Mouse (Mus musculus): ENCODE results near the gene Myl6b. TPM values are rescaled to one million over a fixed set of nuclear protein-coding genes. Genes with fewer than 3 reads are reported as not detected.

Gene Myl6b
- total and polyA plus RNA-seq, 3 experiments, result 0.39 to 3.9 (median 2.5) TPM

- dilution Hi-C loops (cut with MboI; ENCODE audit: extremely low pct_ligation_motif_present, extremely low pct_unique_long_range_greater_than_20kb, low sequenced_read_pairs), result no loop called here
- H3K4me1 ChIP-seq (ENCODE audit: control insufficient read depth in 1 of 2, insufficient read depth in 2 of 2), result peaks cover 6 to 28% of the 10 kb centered on the region in 2 experiments
- TF ChIP-seq RCOR1 (conservative IDR thresholded peaks at IDR 0.05; ENCODE audit: low read depth, low read length) (no peak), SMC3 (IDR thresholded peaks at IDR 0.05; ENCODE audit: low read depth, low read length) (peak; percentile 24; the same call in 1 of the 2 replicates), ELF1 (IDR thresholded peaks at IDR 0.05; ENCODE audit: low read depth, low read length) (peak; percentile 39; the same call in 1 of the 2 replicates), MEF2A (IDR thresholded peaks at IDR 0.05; ENCODE audit: borderline replicate concordance, low read depth, low read length) (no peak), CTCF (conservative IDR thresholded peaks at IDR 0.05 in 1 of 2, IDR thresholded peaks at IDR 0.05 in 1 of 2; ENCODE audit: low read depth in 2 of 2, low read length in 2 of 2) (peak in 1 of 2 experiments; percentile 59; a peak in 2 of 4 replicates), ETS1 (conservative IDR thresholded peaks at IDR 0.05; ENCODE audit: low read depth, low read length) (no peak), CHD2 (IDR thresholded peaks at IDR 0.05; ENCODE audit: low read length) (no peak), EP300 (IDR thresholded peaks at IDR 0.05; ENCODE audit: low read length) (no peak), MAFK (IDR thresholded peaks at IDR 0.05; ENCODE audit: insufficient replicate concordance, low read length) (no peak), JUN (IDR thresholded peaks at IDR 0.05; ENCODE audit: insufficient read depth, low read depth, low read length) (no peak), GABPA (IDR thresholded peaks at IDR 0.05; ENCODE audit: insufficient replicate concordance, low read depth, low read length) (no peak), MAZ (IDR thresholded peaks at IDR 0.05; ENCODE audit: low read depth, low read length) (no peak), USF2 (conservative IDR thresholded peaks at IDR 0.05; ENCODE audit: low read depth, low read length) (no peak), MYC (IDR thresholded peaks at IDR 0.05; ENCODE audit: low read depth, low read length) (no peak), CHD1 (IDR thresholded peaks at IDR 0.05; ENCODE audit: low read depth, low read length) (no peak), E2F4 (IDR thresholded peaks at IDR 0.05; ENCODE audit: insufficient replicate concordance, low read depth, low read length) (no peak), SIN3A (IDR thresholded peaks at IDR 0.05; ENCODE audit: low read length) (no peak), JUND (conservative IDR thresholded peaks at IDR 0.05; ENCODE audit: low read depth, low read length) (no peak), NRF1 (IDR thresholded peaks at IDR 0.05; ENCODE audit: low read depth, low read length) (no peak), ZKSCAN1 (IDR thresholded peaks at IDR 0.05; ENCODE audit: borderline replicate concordance, low read depth, low read length) (no peak), POLR2AphosphoS2 (IDR thresholded peaks at IDR 0.05; ENCODE audit: low read depth, low read length) (no peak), BHLHE40 (IDR thresholded peaks at IDR 0.05; ENCODE audit: low read depth, low read length) (no peak), MXI1 (IDR thresholded peaks at IDR 0.05; ENCODE audit: low read depth, low read length) (peak; percentile 47; the same call in 1 of the 2 replicates), NELFE (IDR thresholded peaks at IDR 0.05; ENCODE audit: low read depth, low read length) (peak; percentile 58), HCFC1 (IDR thresholded peaks at IDR 0.05; ENCODE audit: low read depth, low read length) (no peak), KAT2A (IDR thresholded peaks at IDR 0.05; ENCODE audit: insufficient replicate concordance, low read length) (no peak), ZMIZ1 (IDR thresholded peaks at IDR 0.05; ENCODE audit: low read depth, low read length) (no peak), RAD21 (IDR thresholded peaks at IDR 0.05; ENCODE audit: low read depth, low read length) (no peak), IRF4 (IDR thresholded peaks at IDR 0.05; ENCODE audit: low read depth, low read length) (no peak), TCF12 (IDR thresholded peaks at IDR 0.05; ENCODE audit: low read depth, low read length) (no peak; the same call in 1 of the 2 replicates), ZC3H11A (IDR thresholded peaks at IDR 0.05; ENCODE audit: low read depth, low read length) (no peak), MAX (IDR thresholded peaks at IDR 0.05; ENCODE audit: low read length) (no peak), ZNF384 (IDR thresholded peaks at IDR 0.05; ENCODE audit: low read depth, low read length) (no peak), TBP (conservative IDR thresholded peaks at IDR 0.05; ENCODE audit: low read depth, low read length) (no peak), PAX5 (IDR thresholded peaks at IDR 0.05; ENCODE audit: low read length) (no peak), USF1 (IDR thresholded peaks at IDR 0.05; ENCODE audit: low read depth, low read length) (no peak), UBTF (IDR thresholded peaks at IDR 0.05; ENCODE audit: low read depth, low read length) (peak; percentile 82), POLR2A (IDR thresholded peaks at IDR 0.05; ENCODE audit: low read depth, low read length) (peak; percentile 65)
- H3K9ac ChIP-seq (ENCODE audit: insufficient read depth, low read depth), result peak within 1 kb of the TSS; percentile 97
- peak within 1 kb of the TSS; percentile 80 for H3K4me2 ChIP-seq (ENCODE audit: insufficient read depth, low read depth, poor library complexity, severe bottlenecking)
- no peaks in the 10 kb centered on the region for H3K27me3 ChIP-seq (replicated peaks)
- peak; percentile 44 for DNase-seq (ENCODE audit: extremely low read depth)
- peaks cover 16% of the 10 kb centered on the region for H3K79me2 ChIP-seq (replicated peaks; ENCODE audit: control insufficient read depth, extremely low read depth, insufficient read depth, poor library complexity, severe bottlenecking)
- no peaks in the 10 kb centered on the region for H3K9me3 ChIP-seq (replicated peaks; ENCODE audit: low read length)
- peaks cover 12 to 30% of the 10 kb centered on the region in 2 experiments for H3K36me3 ChIP-seq (replicated peaks in 1 of 2; ENCODE audit: control insufficient read depth in 1 of 2, insufficient read depth in 1 of 2, low read length in 1 of 2)
- in situ Hi-C loops (cut with MboI; ENCODE audit: low pct_ligation_motif_present, low pct_unique_long_range_greater_than_20kb, low sequenced_read_pairs), result no loop called here
- peak within 1 kb of the TSS; percentile 79 for H3K27ac ChIP-seq (ENCODE audit: insufficient read depth, low read depth)
- H3K4me3 ChIP-seq (replicated peaks in 1 of 3; ENCODE audit: low read depth in 2 of 3, low read length in 2 of 3, poor library complexity in 1 of 3), result peak within 1 kb of the TSS; percentile 77 to 86 (median 82)
Measured at GRCm38 (mm10) chr10:128458719-128459408, 39.6 kb downstream of the Myl6b start, which contains the start of gene Smarcc2. TSS of gene Smarcc2 (plus strand) at chr10:128459248.

All from CH12.LX (cell line).